Mouse (Mus musculus) megakaryocyte-erythroid progenitor cell, adult 5-6 weeks (primary cell): ENCODE measurements around the gene Anapc5. TPM values are rescaled to one million over a fixed set of nuclear protein-coding genes. Genes with fewer than 3 reads are reported as not detected.

Experiments used
- ATAC-seq: replicated peaks from 2 replicates; pipeline ENCODE4 v1.8.0; 2016; ENCODE audit warnings: mild to moderate bottlenecking, inconsistent platforms; ENCODE audit not compliant: severe bottlenecking, poor library complexity, low FRiP score, low TSS enrichment
- total RNA-seq, 2 experiments: library from RNA; stranded (forward) in 1 of 2; stranded (reverse) in 1 of 2; fragments of 200-1000, 215-1000 nt in 1 of 2; fragments of >200 nt in 1 of 2; fragmentation: Nextera tagmentation in 1 of 2; gene quantifications; 2 replicates each; pipeline ENCODE4 v1.2.3; 2014 to 2017

Anapc5 gene
- total RNA-seq, 2 experiments from 2014 or later, result 302 to 413 TPM

DNA sequence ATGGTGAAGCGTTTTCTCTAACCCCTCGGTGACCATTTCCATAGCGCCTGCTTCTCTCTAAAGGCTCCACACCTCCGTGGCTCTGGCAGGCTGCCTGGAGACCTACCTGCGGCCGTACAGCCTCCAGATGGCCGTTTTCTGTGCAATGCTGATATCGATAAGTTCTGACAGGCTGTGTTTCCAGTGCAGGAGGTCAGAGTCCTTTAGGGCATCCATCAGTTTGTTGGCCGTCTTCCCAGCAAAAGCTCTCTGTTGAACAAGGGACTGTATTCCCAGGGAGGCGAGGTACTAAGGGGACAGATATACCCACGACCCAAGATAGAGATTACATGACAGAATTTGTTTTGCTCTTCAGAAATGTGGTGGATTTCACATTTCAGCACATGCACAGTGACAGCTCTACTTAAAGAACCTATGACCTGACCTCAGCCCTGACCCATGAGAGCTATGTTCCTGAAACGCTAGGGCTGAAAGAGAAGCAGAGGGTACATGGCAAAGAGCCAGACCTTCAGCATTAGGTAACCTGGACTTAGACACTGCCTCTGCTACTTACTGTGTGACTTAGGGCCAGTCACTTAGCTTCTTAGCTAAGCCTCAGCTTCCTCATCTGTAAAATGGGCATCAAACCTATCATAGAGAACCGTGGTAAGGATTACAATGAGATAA lies 20.7 kb downstream of the Anapc5 start:
- ATAC-seq, result no peak

DNA sequence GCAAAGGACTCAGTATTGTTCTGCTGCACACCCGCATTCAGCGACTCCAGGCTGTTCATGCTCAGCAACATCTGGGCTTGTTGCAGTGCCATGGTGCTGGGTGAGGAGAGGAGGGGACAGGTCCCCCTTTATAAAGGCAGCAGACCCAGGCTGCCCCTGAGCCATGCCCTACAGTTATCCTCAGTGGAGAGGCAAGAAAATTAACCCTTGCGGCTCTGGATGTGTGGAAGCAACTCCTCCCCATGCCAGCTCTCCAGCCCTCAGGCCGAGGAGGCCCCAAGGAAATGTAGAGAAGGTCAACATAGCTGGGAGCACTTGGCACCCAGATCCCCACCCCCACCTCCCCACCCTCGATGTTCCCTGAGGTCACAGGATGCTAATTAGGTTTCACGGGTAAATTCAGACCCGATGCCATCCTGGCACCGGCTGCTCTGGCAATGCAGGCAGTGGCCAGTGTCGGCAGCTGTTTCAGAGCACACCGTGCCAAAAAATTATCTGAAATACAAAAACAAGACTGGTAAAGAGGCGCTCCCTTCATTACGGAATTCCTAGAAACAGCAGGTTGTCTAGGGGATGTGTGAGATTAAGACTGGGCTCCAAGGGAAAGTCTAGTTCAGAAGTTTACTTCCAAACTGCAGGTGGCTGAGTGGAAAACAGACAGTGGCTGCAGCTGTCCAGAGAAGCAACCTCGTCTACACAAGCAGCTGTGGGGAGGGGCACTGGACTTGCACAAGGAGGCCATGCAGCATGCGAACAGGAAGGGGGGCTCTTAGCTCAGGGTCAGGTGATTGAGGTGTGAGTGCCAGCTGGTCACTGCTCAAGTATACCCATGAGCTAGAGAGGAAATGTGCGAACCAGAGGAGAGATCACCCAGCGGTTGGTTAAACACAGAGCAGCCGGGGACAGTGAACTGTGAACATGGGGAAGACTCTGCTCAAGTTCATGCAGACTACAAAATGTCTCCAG lies 21.5 kb downstream of the Anapc5 start:
- ATAC-seq, result no peak

DNA sequence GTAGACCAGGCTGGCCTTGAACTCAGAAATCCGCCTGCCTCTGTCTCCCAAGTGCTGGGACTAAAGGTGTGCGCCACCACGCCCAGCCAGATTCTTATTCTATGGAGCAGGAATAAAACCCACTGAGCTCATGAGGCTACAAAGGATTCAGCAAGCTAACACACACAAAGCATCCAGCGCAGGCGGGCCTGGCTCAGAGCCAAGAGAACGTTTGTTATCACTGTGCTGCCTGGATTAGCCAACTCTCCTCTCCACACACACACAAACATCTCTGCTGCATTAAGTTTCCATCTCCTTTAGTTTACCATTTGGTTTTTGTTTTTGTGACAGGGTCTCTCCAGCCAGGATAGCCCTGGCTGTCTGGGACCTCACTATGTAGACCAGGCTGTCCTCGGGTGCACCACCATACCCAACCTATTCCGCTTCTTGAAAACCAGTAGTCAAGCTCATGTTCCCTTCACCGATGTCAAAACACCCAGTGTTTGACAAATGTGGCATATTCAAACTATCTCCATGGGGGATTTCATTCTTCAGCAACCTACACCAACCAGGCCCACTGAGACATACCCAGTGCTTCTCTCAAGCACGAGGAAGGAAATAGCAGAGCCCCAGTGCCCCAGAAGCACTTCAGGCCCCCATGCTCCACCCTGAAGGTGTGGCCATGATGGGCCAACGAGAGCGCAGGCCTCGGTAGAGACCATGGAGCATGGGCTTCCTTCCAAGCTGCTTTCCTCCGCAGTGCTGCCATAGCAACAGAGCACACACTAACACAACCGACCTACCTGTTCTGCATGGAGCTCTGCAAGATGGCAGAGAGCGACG lies 22.4 kb downstream of the Anapc5 start:
- ATAC-seq, result peak; percentile 89

DNA sequence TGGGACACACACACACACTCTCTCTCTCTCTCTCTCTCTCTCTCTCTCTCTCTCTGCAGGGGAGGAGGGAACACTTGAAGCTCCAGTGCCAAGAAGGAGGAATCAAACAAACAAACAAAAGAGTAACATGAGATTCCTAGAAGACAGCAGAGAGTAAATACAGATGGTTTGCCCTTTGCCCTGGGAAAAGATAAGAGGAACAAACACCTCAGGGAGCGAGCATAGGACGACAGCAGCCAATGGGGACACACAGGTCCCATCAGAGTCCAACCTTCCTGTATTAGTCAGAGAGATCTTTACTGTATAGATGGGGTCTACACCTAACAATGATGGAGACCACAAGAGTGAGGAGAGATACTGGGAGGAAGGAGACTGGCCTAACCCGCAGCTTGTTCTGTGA lies 23.3 kb downstream of the Anapc5 start:
- ATAC-seq, result no peak

DNA sequence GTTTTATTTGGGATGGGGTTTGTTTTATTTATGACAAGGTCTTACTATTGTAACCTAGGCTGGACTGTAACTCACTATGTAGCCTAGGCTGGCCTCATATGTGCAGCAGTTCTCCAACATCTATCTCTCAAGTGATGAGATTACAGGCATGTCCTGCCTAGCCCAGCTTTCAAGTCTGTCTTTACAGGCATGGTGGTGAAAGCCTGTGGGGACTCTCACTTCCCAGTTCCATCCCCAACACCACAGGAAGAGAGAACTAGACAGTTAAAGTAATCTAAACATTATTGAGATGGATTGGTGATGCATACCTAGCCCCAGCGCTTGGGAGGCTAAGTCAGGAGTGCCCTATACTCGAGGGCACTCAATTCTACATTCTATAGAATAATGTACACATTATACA lies 32.4 kb downstream of the Anapc5 start:
- ATAC-seq, result no peak

DNA sequence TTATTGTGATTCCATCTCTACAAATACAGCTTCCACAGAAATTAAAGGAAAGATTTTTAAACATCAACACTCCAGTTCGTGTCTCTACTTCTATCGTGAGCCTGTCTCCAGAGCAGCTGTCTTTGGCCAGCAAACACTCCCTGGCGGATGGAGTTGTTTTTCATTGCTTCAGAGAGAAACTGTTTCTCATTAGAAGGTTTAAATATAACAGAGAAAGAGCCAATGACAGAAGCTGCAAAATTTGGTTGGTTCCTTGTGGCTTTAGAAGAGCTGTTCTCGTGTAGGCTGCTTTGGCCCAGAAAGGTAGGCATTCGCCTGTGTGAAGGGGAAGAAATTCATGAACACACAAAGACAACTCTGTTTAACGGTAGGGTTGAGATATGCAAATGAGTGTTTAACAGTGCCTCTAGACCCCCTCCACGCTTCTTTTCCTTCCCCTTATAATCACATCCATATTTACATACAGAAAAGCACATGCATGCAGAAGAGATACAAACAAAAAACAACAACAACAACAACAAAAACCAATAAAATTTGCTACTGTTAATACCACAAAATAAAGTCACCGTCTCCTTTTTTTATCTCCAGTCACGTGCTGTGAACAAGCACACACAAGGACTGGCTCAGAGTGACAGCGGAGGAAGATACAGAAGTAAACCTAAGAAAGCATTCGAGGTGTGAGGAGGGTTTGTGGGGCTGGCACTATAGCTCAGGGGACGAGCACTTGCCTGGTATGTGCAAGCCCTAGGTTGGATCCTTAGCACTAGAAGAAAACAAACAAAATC lies 34.9 kb downstream of the Anapc5 start:
- no peak for ATAC-seq

DNA sequence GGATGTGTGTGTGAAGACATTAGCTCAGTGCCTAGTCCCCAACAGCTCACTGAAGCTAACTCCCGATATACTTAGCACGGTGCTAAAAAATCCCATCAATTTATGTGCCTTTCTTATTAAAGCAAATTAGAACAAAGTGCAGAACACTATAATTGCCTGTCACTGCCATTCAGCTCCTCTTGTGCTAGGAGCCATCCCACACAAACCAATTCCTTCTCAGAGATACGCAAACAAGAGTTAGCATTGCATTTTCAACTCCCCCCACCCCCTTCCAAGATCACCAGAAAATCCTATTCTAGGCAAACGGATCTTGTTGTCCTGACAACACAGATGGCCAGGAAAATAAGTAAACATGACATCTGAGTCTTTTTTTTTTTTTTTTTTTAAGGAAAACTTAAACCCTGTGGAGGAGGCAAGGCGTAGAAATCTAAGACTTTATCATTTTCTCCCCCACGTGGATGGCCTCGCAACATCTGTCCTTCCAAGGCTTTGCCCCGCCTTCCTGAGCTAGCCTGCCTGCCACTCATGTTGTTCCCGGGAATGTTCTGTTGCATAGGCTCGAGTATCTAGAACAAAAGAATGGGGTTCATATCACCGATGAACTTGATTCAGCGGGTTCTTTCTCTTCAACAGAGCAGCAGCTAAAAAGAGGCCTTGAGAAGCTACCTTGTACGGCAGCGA lies 37.3 kb downstream of the Anapc5 start:
- ATAC-seq, result no peak

DNA sequence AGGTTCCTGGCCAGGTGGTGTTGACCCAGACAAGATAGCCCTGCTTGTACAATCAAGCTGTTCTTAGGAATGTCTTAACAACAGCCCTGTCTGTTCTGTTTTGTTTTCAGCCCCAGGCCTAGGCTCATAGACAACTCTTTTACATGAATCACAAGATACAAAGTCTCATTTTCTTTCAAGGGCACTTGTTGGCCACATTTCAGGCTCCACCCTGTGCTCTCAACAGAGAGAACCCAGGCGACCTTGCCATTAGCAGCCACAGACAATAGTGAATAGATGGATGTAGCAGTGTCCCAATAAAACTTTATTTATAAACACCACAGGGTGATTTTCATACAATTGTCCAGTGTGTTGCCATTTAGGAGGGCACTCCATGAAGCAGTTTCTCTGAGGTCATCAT lies 39.1 kb downstream of the Anapc5 start:
- ATAC-seq, result no peak

DNA sequence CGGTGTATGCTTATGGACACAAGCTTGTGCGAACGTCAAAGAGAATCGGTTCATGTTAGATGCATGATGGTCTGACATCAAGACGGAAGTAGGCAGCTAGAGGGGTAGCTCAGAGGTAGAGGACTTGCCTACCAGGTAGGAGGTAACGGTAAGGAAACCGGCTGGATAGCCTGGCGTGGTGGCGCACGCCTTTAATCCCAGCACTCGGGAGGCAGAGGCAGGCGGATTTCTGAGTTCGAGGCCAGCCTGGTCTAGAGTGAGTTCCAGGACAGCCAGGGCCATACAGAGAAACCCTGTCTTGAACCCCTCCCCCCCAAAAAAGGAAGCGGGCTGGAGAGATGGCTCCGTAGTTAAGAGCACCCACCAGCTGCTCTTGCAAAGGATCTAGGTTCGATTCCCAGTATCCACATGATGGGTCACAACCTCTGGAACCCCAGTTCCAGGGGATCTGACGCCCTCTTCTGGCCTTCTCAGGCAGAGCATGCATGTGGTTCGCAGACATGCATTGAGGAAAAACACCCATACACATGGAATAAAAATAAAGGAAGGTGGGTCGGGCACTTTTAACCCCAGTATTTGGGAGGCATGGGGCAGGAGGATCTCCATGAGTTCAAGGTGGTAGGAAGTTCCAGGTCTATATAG lies 40.2 kb downstream of the Anapc5 start:
- no peak for ATAC-seq

DNA sequence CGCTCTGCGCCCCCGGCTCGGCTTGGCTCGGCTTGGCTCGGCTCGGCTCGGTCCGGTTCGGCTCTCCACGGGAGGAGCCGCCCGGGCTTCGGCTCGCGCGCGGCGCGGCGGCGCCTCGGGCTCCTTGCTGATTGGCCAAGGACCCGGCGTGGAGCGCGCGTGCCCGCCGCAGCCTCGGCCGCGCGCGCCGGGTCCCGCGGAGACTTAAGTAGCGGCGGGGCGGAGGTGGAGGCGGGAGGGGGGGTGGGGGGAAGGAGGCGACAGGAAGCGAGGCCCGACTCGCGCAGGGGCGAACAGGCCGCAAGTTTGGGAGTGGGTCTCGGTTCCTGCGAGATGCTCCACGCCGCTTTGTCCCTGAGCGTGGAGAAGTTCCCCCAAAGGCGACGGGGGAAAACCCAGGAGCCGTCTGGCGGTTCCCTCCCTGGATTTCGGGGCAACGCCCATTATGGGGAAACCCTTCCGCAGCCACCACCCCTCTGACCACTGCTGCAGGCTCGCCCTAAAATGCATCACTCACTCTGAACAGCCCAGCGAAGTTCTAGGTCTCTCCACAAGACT lies 41.8 kb downstream of the Anapc5 start, which contains the start of gene Camkk2:
Camkk2 (minus strand) TSS at position 133 of the 558 bp plus-strand sequence.
- 0 out of 2 replicates have a peak, but pooled peaks have one; percentile 28 for ATAC-seq

DNA sequence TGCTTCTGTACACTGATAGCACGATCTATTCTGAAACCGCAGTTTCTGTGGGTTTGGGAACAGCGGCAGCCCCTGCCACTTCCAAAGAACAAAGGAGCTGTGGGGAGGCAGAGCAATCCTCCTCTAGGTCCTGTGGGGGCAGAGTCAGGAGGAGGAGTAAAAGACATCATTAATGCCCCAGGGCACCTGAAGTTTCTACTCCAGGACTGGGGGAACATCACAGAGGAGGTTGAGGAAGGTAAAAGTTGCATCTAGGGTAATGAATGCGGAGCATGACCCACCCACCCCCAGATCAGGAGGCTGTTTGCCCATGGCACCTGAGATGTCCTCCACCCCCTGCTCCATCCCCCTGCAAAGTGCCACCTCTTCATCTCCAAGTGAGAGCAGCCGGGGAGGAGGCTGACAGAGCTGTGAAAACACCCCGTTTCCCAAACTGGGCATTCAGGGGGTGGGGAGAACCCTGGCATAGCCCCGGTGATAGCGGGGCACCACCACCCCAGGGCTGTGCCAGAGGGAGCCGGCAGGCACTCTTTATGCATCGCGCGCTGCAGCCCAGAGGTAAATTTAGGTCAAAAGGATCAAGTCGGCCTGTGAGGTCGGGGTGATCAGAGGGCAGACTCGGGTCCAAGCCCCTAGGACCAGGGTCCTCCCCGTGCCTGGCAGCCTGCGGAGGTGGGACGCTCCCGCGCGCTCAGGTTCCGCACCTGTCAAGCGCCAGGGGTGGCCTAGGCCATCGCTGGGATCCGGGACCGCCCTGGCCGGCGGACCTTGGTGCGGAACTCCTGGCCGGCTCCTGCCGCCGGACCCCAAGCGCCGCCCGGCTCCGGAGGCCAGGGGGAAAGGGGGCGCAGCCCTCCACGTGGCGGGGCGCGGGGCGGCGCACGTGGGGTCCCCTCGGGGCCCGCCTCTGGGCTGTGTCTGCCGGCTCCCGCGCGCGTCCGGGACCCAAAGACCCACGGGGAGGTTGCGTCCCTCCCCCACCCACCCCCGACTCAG lies 42.6 kb downstream of the Anapc5 start:
- peak; percentile 30 for ATAC-seq

DNA sequence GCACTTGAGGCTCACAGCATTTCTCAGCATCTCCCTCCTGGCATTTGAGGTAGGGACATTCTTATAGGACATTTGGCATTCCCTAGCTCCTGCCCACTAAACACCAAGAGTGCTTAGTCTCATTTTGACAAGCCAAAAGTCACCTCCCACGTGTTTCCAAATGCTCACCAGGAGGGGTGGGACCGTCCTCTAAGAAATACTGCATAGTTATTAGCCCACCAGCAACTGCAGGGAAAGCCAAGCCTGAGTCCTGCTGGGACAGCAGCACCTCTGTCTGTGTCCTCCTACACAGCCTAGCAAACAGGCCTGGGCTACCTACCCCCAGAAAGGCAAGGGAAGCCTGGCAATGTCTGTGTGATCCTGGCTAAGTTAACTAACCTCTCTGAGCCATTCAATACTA lies 43.8 kb downstream of the Anapc5 start:
- ATAC-seq, result no peak

DNA sequence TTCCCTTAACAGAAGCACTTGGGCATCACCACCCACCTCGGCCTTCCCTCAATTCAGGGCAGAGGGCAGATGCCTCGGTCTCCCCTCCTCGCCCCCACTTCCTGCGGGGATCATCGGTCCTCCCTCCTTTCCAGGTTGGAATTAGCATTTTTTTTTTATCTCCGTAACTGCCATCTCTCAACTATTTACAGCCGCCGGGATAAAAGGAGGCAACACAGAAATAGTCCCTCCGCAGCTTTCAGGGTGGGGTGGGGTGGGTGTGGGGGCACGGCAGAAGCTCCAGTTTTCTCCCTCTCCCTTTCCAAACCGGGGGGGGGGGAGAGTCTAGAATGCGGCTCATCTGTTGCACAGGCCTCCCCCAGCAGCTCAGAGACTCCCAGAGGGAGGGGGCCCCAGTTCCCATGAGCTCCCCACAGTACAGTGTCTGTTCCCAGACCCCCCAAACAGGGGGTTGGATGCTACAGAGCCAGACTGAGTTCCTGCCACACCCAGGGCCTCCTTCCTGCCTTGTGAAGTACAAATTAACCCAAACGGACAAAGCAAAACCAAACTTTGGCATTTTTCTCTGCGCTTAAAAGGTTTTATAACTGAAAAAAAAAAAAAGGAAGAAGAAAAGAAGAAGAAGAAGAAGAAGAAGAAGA lies 45.4 kb downstream of the Anapc5 start:
- no peak for ATAC-seq

DNA sequence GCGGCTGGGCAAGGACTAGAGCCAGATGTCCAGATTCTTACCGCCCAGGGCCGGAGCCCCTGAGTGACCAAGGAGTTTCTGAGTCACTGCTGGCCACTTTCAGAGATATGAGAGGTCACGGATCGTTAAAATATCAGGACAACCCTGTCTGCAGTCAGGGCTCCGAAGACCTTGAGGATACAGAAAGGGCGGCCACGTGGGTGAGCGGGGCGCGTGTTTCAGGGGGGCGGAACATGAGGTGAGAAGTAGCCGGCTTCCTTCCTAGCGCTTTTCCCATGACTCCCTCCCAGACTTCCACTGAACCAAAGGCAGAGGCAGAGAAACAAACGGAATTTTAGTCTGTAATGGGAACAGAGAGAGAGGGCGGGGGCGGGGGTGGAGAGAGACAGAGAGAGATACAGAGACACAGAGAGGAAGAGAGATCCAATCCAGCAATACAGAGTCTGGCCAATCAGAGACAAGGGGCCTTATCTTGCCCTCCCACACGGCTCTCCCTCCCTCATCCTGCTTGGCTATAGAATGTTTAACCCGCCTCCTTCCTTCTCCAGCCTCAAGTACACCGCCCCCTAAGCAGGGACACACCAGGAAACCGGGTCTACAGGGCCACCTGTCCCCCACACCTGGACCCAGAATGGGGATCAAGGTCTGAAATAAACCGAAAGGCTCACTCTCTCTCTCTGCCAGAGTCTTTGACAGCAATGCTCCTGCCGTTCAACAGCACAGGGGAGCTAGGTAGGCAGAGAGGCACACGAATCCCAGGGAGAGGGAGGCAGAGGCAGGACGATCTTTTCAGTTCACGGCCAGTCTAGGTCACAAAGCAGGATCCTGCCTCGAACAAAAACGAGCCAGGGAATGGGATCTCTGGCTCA lies 46.2 kb downstream of the Anapc5 start:
- ATAC-seq, result peak; percentile 82

DNA sequence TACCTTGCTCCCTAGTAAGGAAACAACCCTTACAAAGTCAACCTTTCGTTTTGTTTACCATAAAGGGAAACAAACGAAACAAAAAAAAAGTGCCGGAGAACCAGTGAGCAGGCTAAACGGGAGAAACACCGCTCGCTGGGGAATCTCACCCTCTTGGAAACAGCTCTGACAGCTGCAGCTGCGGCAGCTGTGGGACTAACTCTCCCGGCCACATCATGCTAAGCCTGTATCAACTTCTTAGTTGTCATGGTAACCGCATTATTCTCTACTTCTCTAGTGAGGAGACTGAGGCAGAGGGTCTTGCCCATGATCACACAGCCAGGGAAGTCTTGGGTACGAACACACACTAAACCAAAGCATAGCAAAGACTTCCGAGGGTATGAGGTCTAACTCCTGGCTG lies 47.4 kb downstream of the Anapc5 start:
- ATAC-seq, result no peak
